Mouse (Mus musculus) hindbrain, embryonic 16.5 days (tissue): ENCODE data around the gene Spock1. TPM values are rescaled to one million over a fixed set of nuclear protein-coding genes. Genes with fewer than 3 reads are reported as not detected.

Source experiments
- ATAC-seq: fragments of 200-750 bp; cut with Nextera tagmentation; 2 replicates; pipeline ENCODE4 v1.8.0; 2017; ENCODE audit warnings: moderate TSS enrichment, moderate library complexity
- H3K27ac ChIP-seq: fragments of 300-500 bp; sonication (generic); 2 replicates; pipeline ENCODE4 v1.5.1; 2014; ENCODE audit warnings: low read depth, mild to moderate bottlenecking, control low read depth, low read length, moderate library complexity
- H3K27me3 ChIP-seq: fragments of 300-500 bp; sonication (generic); replicated peaks from 2 replicates; pipeline ENCODE4 v1.6.1; 2014; ENCODE audit warnings: low read length; ENCODE audit not compliant: control insufficient read depth, insufficient read depth
- H3K36me3 ChIP-seq: fragments of 300-500 bp; sonication (generic); 2 replicates; pipeline ENCODE4 v1.6.1; 2014; ENCODE audit warnings: mild to moderate bottlenecking, low read length, moderate library complexity, mixed read lengths; ENCODE audit not compliant: control insufficient read depth, insufficient read depth
- H3K4me1 ChIP-seq: fragments of 300-500 bp; sonication (generic); 2 replicates; pipeline ENCODE4 v1.6.1; 2014; ENCODE audit warnings: low read depth, low read length; ENCODE audit not compliant: control insufficient read depth, insufficient read depth
- H3K4me2 ChIP-seq: fragments of 300-500 bp; sonication (generic); 2 replicates; pipeline ENCODE4 v1.6.1; 2014; ENCODE audit warnings: mild to moderate bottlenecking, low read length, control low read depth, moderate library complexity
- H3K4me3 ChIP-seq: fragments of 300-500 bp; sonication (generic); 2 replicates; pipeline ENCODE4 v1.5.1; 2014; ENCODE audit warnings: mild to moderate bottlenecking, low read length, control low read depth, moderate library complexity
- H3K9ac ChIP-seq: fragments of 300-500 bp; sonication (generic); 2 replicates; pipeline ENCODE4 v1.6.1; 2014; ENCODE audit warnings: low read depth, mild to moderate bottlenecking, control low read depth, low read length, moderate library complexity
- H3K9me3 ChIP-seq: fragments of 300-500 bp; sonication (generic); 2 replicates; pipeline ENCODE4 v1.6.1; 2014; ENCODE audit warnings: mild to moderate bottlenecking, low read length, moderate library complexity; ENCODE audit not compliant: control insufficient read depth
- WGBS: fragments of 180-500 bp; shearing (Covaris S2); extraction: QIAGEN DNeasy Blood & Tissue Kit; methylation state at CpG from one replicate; pipeline ENCODE4 v1.1.7; 2014; 5-methylcytosine and 5-hydroxymethylcytosine counted together
- polyA plus RNA-seq: library from polyadenylated mRNA; unstranded; fragments of >200 nt; fragmentation: Nextera tagmentation; extraction: Ambion mirVana; gene quantifications from 2 replicates; pipeline ENCODE4 v1.2.1, GENCODE M21; 2015

Gene Spock1
- polyA plus RNA-seq, 1 experiment from 2014 or later = 83.3 TPM

- Histone ChIP-seq H3K4me2 (no peak overlapping the region), H3K4me1 (no peaks in the 10 kb centered on the region), H3K9ac (no peak overlapping the region), H3K36me3 (no peaks in the 10 kb centered on the region), H3K27me3 (no peaks in the 10 kb centered on the region), H3K9me3 (no peaks in the 10 kb centered on the region), H3K4me3 (no peak overlapping the region), H3K27ac (no peak overlapping the region)
- no peak for ATAC-seq
- 90% methylated on average over 2 of the region's 2 CpGs for WGBS
Observed at GRCm38 (mm10) chr13:57660523-57660922, 247.6 kb downstream of the Spock1 start.

- Histone ChIP-seq H3K9ac (no peak overlapping the region), H3K4me1 (0 out of 2 replicates have a peak, but pooled peaks cover 3% of the 10 kb centered on the region), H3K27ac (no peak overlapping the region), H3K4me2 (no peak overlapping the region), H3K36me3 (no peaks in the 10 kb centered on the region), H3K9me3 (no peaks in the 10 kb centered on the region), H3K27me3 (no peaks in the 10 kb centered on the region), H3K4me3 (no peak overlapping the region)
- ATAC-seq = no peak
- WGBS = 75% methylated on average over 3 of the region's 3 CpGs
Observed at GRCm38 (mm10) chr13:57659872-57660271, 248.3 kb downstream of the Spock1 start.

GRCm38 (mm10) chr13:57656606-57657005 lies 251.5 kb downstream of the Spock1 start:
- H3K27me3 ChIP-seq = no peaks in the 10 kb centered on the region

GRCm38 (mm10) chr13:57654362-57654761 lies 253.8 kb downstream of the Spock1 start:
- 69% methylated on average over 7 of the region's 7 CpGs for WGBS
- no peaks in the 10 kb centered on the region for H3K27me3 ChIP-seq
- H3K27ac ChIP-seq = no peak overlapping the region
- no peak for ATAC-seq
- H3K4me3 ChIP-seq = no peak overlapping the region
- H3K36me3 ChIP-seq = no peaks in the 10 kb centered on the region
- peaks cover 6% of the 10 kb centered on the region; the same call in 1 of the 2 replicates for H3K4me1 ChIP-seq
- no peak overlapping the region for H3K4me2 ChIP-seq
- no peaks in the 10 kb centered on the region for H3K9me3 ChIP-seq
- H3K9ac ChIP-seq = no peak overlapping the region

More at GRCm38 (mm10) chr13:57656606-57657005, 251.5 kb downstream of the Spock1 start:
- Histone ChIP-seq H3K4me3 (no peak overlapping the region), H3K36me3 (no peaks in the 10 kb centered on the region), H3K9ac (no peak overlapping the region), H3K27ac (no peak overlapping the region), H3K9me3 (no peaks in the 10 kb centered on the region), H3K4me2 (no peak overlapping the region), H3K4me1 (0 out of 2 replicates have a peak, but pooled peaks cover 4% of the 10 kb centered on the region)
- 62% methylated on average over 8 of the region's 8 CpGs for WGBS
- no peak for ATAC-seq

- H3K27me3 ChIP-seq = no peaks in the 10 kb centered on the region
- no peak for ATAC-seq
- no peak overlapping the region for H3K9ac ChIP-seq
- peaks cover 6% of the 10 kb centered on the region; the same call in 1 of the 2 replicates for H3K4me1 ChIP-seq
- H3K4me3 ChIP-seq = no peak overlapping the region
- no peaks in the 10 kb centered on the region for H3K36me3 ChIP-seq
- no peak overlapping the region for H3K4me2 ChIP-seq
- no peaks in the 10 kb centered on the region for H3K9me3 ChIP-seq
- WGBS = 60% methylated on average over 4 of the region's 4 CpGs
- no peak overlapping the region for H3K27ac ChIP-seq
Observed at GRCm38 (mm10) chr13:57651236-57651635, 256.9 kb downstream of the Spock1 start.

GRCm38 (mm10) chr13:57648784-57649183 lies 259.3 kb downstream of the Spock1 start:
- 62% methylated on average over 2 of the region's 2 CpGs for WGBS
- no peak for ATAC-seq
- no peaks in the 10 kb centered on the region for H3K9me3 ChIP-seq

GRCm38 (mm10) chr13:57647456-57647855 lies 260.7 kb downstream of the Spock1 start:
- no peaks in the 10 kb centered on the region for H3K27me3 ChIP-seq
- no peak overlapping the region for H3K4me3 ChIP-seq
- no peak overlapping the region for H3K27ac ChIP-seq
- WGBS = 73% methylated on average over 4 of the region's 4 CpGs
- H3K9me3 ChIP-seq = no peaks in the 10 kb centered on the region
- H3K9ac ChIP-seq = no peak overlapping the region
- no peak overlapping the region for H3K4me2 ChIP-seq
- no peak for ATAC-seq
- H3K36me3 ChIP-seq = no peaks in the 10 kb centered on the region
- peaks cover 2% of the 10 kb centered on the region; the same call in 1 of the 2 replicates for H3K4me1 ChIP-seq

More at GRCm38 (mm10) chr13:57648784-57649183, 259.3 kb downstream of the Spock1 start:
- Histone ChIP-seq H3K36me3 (no peaks in the 10 kb centered on the region), H3K4me3 (no peak overlapping the region), H3K4me1 (peaks cover 2% of the 10 kb centered on the region; the same call in 1 of the 2 replicates), H3K9ac (no peak overlapping the region), H3K4me2 (no peak overlapping the region), H3K27me3 (no peaks in the 10 kb centered on the region), H3K27ac (no peak overlapping the region)

- Histone ChIP-seq H3K4me3 (no peak overlapping the region), H3K27ac (no peak overlapping the region), H3K9ac (no peak overlapping the region), H3K36me3 (no peaks in the 10 kb centered on the region), H3K27me3 (no peaks in the 10 kb centered on the region), H3K4me1 (no peaks in the 10 kb centered on the region; the same call in 1 of the 2 replicates), H3K9me3 (no peaks in the 10 kb centered on the region), H3K4me2 (no peak overlapping the region)
- ATAC-seq = no peak
- 65% methylated on average over 12 of the region's 12 CpGs for WGBS
Observed at GRCm38 (mm10) chr13:57643036-57643435, 265.1 kb downstream of the Spock1 start.

GRCm38 (mm10) chr13:57641649-57642048 lies 266.5 kb downstream of the Spock1 start:
- 91% methylated on average over 4 of the region's 4 CpGs for WGBS
- no peaks in the 10 kb centered on the region for H3K36me3 ChIP-seq
- no peak overlapping the region for H3K27ac ChIP-seq
- H3K4me3 ChIP-seq = no peak overlapping the region
- H3K9me3 ChIP-seq = no peaks in the 10 kb centered on the region
- no peak overlapping the region for H3K4me2 ChIP-seq
- ATAC-seq = no peak
- no peak overlapping the region for H3K9ac ChIP-seq
- no peaks in the 10 kb centered on the region for H3K27me3 ChIP-seq
- H3K4me1 ChIP-seq = peaks cover 5% of the 10 kb centered on the region

GRCm38 (mm10) chr13:57640968-57641367 lies 267.2 kb downstream of the Spock1 start:
- H3K4me3 ChIP-seq = no peak overlapping the region
- peaks cover 5% of the 10 kb centered on the region for H3K4me1 ChIP-seq
- H3K9ac ChIP-seq = no peak overlapping the region
- H3K36me3 ChIP-seq = no peaks in the 10 kb centered on the region
- H3K27me3 ChIP-seq = no peaks in the 10 kb centered on the region
- no peak overlapping the region for H3K4me2 ChIP-seq
- no peak overlapping the region for H3K27ac ChIP-seq
- no peaks in the 10 kb centered on the region for H3K9me3 ChIP-seq
- no peak for ATAC-seq
- 84% methylated on average over 2 of the region's 2 CpGs for WGBS
